Mouse (Mus musculus) heart, embryonic 12.5 days (tissue): ENCODE data around the gene Slc22a23. TPM values are rescaled to one million over a fixed set of nuclear protein-coding genes. Genes with fewer than 3 reads are reported as not detected.

Experiments used
- ATAC-seq: fragments of 200-750 bp; cut with Nextera tagmentation; 2 replicates; pipeline ENCODE4 v1.8.0; 2017; ENCODE audit warnings: moderate TSS enrichment, moderate library complexity; ENCODE audit not compliant: insufficient number of reproducible peaks, low FRiP score
- H3K27ac ChIP-seq: fragments of 300-500 bp; sonication (generic); 2 replicates; pipeline ENCODE4 v1.5.1; 2016; ENCODE audit warnings: mild to moderate bottlenecking, moderate library complexity; ENCODE audit not compliant: poor library complexity, severe bottlenecking
- H3K27me3 ChIP-seq: fragments of 300-500 bp; sonication (generic); replicated peaks from 2 replicates; pipeline ENCODE4 v1.6.1; 2016; ENCODE audit warnings: mild to moderate bottlenecking, moderate library complexity
- H3K36me3 ChIP-seq: fragments of 300-500 bp; sonication (generic); 2 replicates; pipeline ENCODE4 v1.6.1; 2016; ENCODE audit warnings: mild to moderate bottlenecking, moderate library complexity
- H3K4me1 ChIP-seq: fragments of 300-500 bp; sonication (generic); replicated peaks from 2 replicates; pipeline ENCODE4 v1.6.1; 2016; ENCODE audit warnings: mild to moderate bottlenecking
- H3K4me2 ChIP-seq: fragments of 300-500 bp; sonication (generic); 2 replicates; pipeline ENCODE4 v1.6.1; 2016; ENCODE audit warnings: mild to moderate bottlenecking, moderate library complexity
- H3K4me3 ChIP-seq: fragments of 300-500 bp; sonication (generic); 2 replicates; pipeline ENCODE4 v1.5.1; 2016; ENCODE audit warnings: mild to moderate bottlenecking
- H3K9ac ChIP-seq: fragments of 300-500 bp; sonication (generic); 2 replicates; pipeline ENCODE4 v1.6.1; 2016; ENCODE audit warnings: mild to moderate bottlenecking, moderate library complexity
- H3K9me3 ChIP-seq: fragments of 300-500 bp; sonication (generic); replicated peaks from 2 replicates; pipeline ENCODE4 v1.6.1; 2016; ENCODE audit warnings: mild to moderate bottlenecking, moderate library complexity
- WGBS: fragments of 180-500 bp; shearing (Covaris S2); methylation state at CpG from one replicate; pipeline ENCODE4 v1.1.7; 2016; 5-methylcytosine and 5-hydroxymethylcytosine counted together
- polyA plus RNA-seq: library from polyadenylated mRNA; unstranded; fragments of >200 nt; fragmentation: Nextera tagmentation; extraction: Ambion mirVana; gene quantifications from 2 replicates; pipeline ENCODE4 v1.2.1, GENCODE M21; 2016

Slc22a23 gene
- polyA plus RNA-seq, 1 experiment from 2014 or later = 10.0 TPM

GRCm38 (mm10) chr13:34193384-34193783 lies 151.6 kb downstream of the Slc22a23 start:
- no peaks in the 10 kb centered on the region for H3K9me3 ChIP-seq
- H3K4me3 ChIP-seq = no peak overlapping the region
- ATAC-seq = no peak
- H3K27me3 ChIP-seq = no peaks in the 10 kb centered on the region
- no peak overlapping the region for H3K4me2 ChIP-seq
- WGBS = 72% methylated on average over 8 of the region's 8 CpGs
- no peak overlapping the region for H3K27ac ChIP-seq
- H3K36me3 ChIP-seq = peaks cover 15% of the 10 kb centered on the region
- no peak overlapping the region for H3K9ac ChIP-seq
- H3K4me1 ChIP-seq = peaks cover 17% of the 10 kb centered on the region

- H3K27me3 ChIP-seq = no peaks in the 10 kb centered on the region
- no peak overlapping the region for H3K4me3 ChIP-seq
- H3K4me1 ChIP-seq = peaks cover 17% of the 10 kb centered on the region
- no peak overlapping the region for H3K4me2 ChIP-seq
- WGBS = 58% methylated on average over 8 of the region's 8 CpGs
- H3K9me3 ChIP-seq = no peaks in the 10 kb centered on the region
- H3K9ac ChIP-seq = no peak overlapping the region
- H3K27ac ChIP-seq = no peak overlapping the region
- peak; percentile 63 for ATAC-seq
- peaks cover 15% of the 10 kb centered on the region for H3K36me3 ChIP-seq
Observed at GRCm38 (mm10) chr13:34192414-34193191, 152.4 kb downstream of the Slc22a23 start.

GRCm38 (mm10) chr13:34187571-34187970 lies 157.4 kb downstream of the Slc22a23 start:
- Histone ChIP-seq H3K9me3 (no peaks in the 10 kb centered on the region), H3K27me3 (no peaks in the 10 kb centered on the region), H3K9ac (no peak overlapping the region), H3K4me3 (no peak overlapping the region), H3K27ac (no peak overlapping the region), H3K36me3 (peaks cover 19% of the 10 kb centered on the region), H3K4me2 (no peak overlapping the region), H3K4me1 (peaks cover 4% of the 10 kb centered on the region)
- 18% methylated on average over 5 of the region's 5 CpGs for WGBS
- peak; percentile 40; the same call in 1 of the 2 replicates for ATAC-seq

GRCm38 (mm10) chr13:34185371-34185770 lies 159.6 kb downstream of the Slc22a23 start:
- WGBS = 83% methylated on average over 2 of the region's 2 CpGs
- no peak overlapping the region for H3K9ac ChIP-seq
- no peaks in the 10 kb centered on the region for H3K27me3 ChIP-seq
- H3K4me2 ChIP-seq = no peak overlapping the region
- no peaks in the 10 kb centered on the region for H3K4me1 ChIP-seq
- H3K36me3 ChIP-seq = peaks cover 34% of the 10 kb centered on the region
- ATAC-seq = no peak
- no peaks in the 10 kb centered on the region for H3K9me3 ChIP-seq
- H3K27ac ChIP-seq = no peak overlapping the region
- no peak overlapping the region for H3K4me3 ChIP-seq

- no peaks in the 10 kb centered on the region for H3K9me3 ChIP-seq
- no peak overlapping the region for H3K9ac ChIP-seq
- no peak overlapping the region for H3K4me3 ChIP-seq
- H3K4me1 ChIP-seq = peaks cover 5% of the 10 kb centered on the region
- no peak for ATAC-seq
- H3K4me2 ChIP-seq = no peak overlapping the region
- no peaks in the 10 kb centered on the region for H3K27me3 ChIP-seq
- H3K27ac ChIP-seq = no peak overlapping the region
- H3K36me3 ChIP-seq = peaks cover 46% of the 10 kb centered on the region
- 85% methylated on average over 5 of the region's 5 CpGs for WGBS
Observed at GRCm38 (mm10) chr13:34181624-34182023, 163.4 kb downstream of the Slc22a23 start.

- Histone ChIP-seq H3K4me3 (no peak overlapping the region), H3K9me3 (no peaks in the 10 kb centered on the region), H3K36me3 (peaks cover 5% of the 10 kb centered on the region), H3K27me3 (no peaks in the 10 kb centered on the region), H3K27ac (no peak overlapping the region), H3K4me2 (no peak overlapping the region), H3K9ac (no peak overlapping the region), H3K4me1 (peaks cover 7% of the 10 kb centered on the region)
- 87% methylated on average over 6 of the region's 6 CpGs for WGBS
- no peak for ATAC-seq
Observed at GRCm38 (mm10) chr13:34174025-34174424, 171.0 kb downstream of the Slc22a23 start.

- peak overlapping the region; percentile 65 for H3K4me3 ChIP-seq
- peak overlapping the region; percentile 81 for H3K27ac ChIP-seq
- peaks cover 9% of the 10 kb centered on the region for H3K36me3 ChIP-seq
- no peaks in the 10 kb centered on the region for H3K27me3 ChIP-seq
- WGBS = 44% methylated on average over 12 of the region's 12 CpGs
- no peaks in the 10 kb centered on the region for H3K9me3 ChIP-seq
- H3K4me2 ChIP-seq = peak overlapping the region; percentile 71
- peaks cover 10% of the 10 kb centered on the region for H3K4me1 ChIP-seq
- ATAC-seq = peak; percentile 58; the same call in 1 of the 2 replicates
- H3K9ac ChIP-seq = peak overlapping the region; percentile 69
Observed at GRCm38 (mm10) chr13:34163304-34163975, 181.5 kb downstream of the Slc22a23 start.

- H3K4me1 ChIP-seq = peaks cover 10% of the 10 kb centered on the region
- H3K4me3 ChIP-seq = peak within 1 kb of the TSS; percentile 65
- 3% methylated on average over 44 of the region's 44 CpGs for WGBS
- no peaks in the 10 kb centered on the region for H3K9me3 ChIP-seq
- H3K27ac ChIP-seq = peak within 1 kb of the TSS; percentile 81
- H3K27me3 ChIP-seq = no peaks in the 10 kb centered on the region
- peaks cover 9% of the 10 kb centered on the region for H3K36me3 ChIP-seq
- peak within 1 kb of the TSS; percentile 69 for H3K9ac ChIP-seq
- peak; percentile 95 for ATAC-seq
- H3K4me2 ChIP-seq = peak within 1 kb of the TSS; percentile 71
Observed at GRCm38 (mm10) chr13:34162491-34163303, 182.3 kb downstream of the Slc22a23 start, which contains the start of gene Psmg4. Gene Psmg4 (plus strand): TSS chr13:34162964.

- Histone ChIP-seq H3K4me2 (no peak overlapping the region), H3K4me1 (peaks cover 26% of the 10 kb centered on the region), H3K27me3 (no peaks in the 10 kb centered on the region), H3K4me3 (no peak overlapping the region), H3K27ac (no peak overlapping the region), H3K9me3 (no peaks in the 10 kb centered on the region), H3K36me3 (no peaks in the 10 kb centered on the region), H3K9ac (no peak overlapping the region)
- 84% methylated on average over 1 of the region's 1 CpGs for WGBS
- ATAC-seq = no peak
Observed at GRCm38 (mm10) chr13:34159926-34160325, 185.1 kb downstream of the Slc22a23 start.

- no peaks in the 10 kb centered on the region for H3K36me3 ChIP-seq
- H3K4me1 ChIP-seq = peaks cover 36% of the 10 kb centered on the region
- H3K4me3 ChIP-seq = no peak overlapping the region
- ATAC-seq = no peak
- H3K9me3 ChIP-seq = no peaks in the 10 kb centered on the region
- no peak overlapping the region for H3K4me2 ChIP-seq
- no peak overlapping the region for H3K27ac ChIP-seq
- WGBS = 87% methylated on average over 3 of the region's 3 CpGs
- H3K27me3 ChIP-seq = no peaks in the 10 kb centered on the region
- no peak overlapping the region for H3K9ac ChIP-seq
Observed at GRCm38 (mm10) chr13:34157596-34158157, 187.3 kb downstream of the Slc22a23 start.
